Mouse (Mus musculus) heart, adult 18-20 months (tissue): ENCODE data around the gene Abcd3. TPM values are rescaled to one million over a fixed set of nuclear protein-coding genes. Genes with fewer than 3 reads are reported as not detected.

Source experiments
- DNase-seq, 2 experiments: peaks; one replicate each; pipeline ENCODE4 v3.0.0; 2021 to 2022; ENCODE audit warnings: mixed read lengths in 1 of 2
- total RNA-seq, 2 experiments: library from RNA; stranded (reverse); gene quantifications; 2 replicates each; pipeline ENCODE4 v1.2.3; 2021

The Abcd3 gene
- total RNA-seq, 2 experiments from 2014 or later: 78.1 to 93.1 TPM

DNA sequence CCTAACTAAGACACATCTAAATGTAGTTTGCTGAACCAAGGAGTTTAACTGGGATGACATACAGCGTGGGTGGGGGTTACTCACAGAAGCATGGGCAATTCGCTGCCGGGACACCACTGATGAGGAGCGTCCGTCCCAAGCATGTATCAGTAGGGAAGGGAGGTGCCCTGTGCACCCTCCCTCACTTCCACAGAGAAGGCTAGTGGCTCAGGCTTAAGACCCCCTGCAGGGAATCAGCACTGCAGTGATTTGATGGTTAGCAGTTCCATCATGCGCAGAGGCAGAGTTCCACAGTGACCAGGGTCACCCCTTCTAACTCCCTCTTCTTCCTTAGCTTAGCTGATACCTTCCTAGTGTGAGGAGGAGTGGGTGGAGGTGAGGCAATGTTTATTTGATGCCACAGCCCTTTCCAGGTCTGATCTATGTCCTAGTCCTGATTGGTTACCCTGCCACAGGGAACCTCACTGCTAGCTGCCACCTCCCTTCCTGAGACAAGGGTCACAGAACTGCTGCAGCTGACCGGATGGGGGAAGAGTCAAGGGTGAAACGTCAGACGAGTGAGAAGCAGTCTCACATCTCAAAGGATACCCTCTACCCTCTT lies 76.3 kb downstream of the Abcd3 start:
- no peak for DNase-seq

GRCm38 (mm10) chr3:121737901-121738300 lies 77.2 kb downstream of the Abcd3 start:
- DNase-seq: no peak

- no peak for DNase-seq
Observed at GRCm38 (mm10) chr3:121737453-121737852, 77.6 kb downstream of the Abcd3 start.

- peak; percentile 86 to 88 for DNase-seq
Observed at GRCm38 (mm10) chr3:121736025-121736744, 78.9 kb downstream of the Abcd3 start.

GRCm38 (mm10) chr3:121735542-121735941 lies 79.6 kb downstream of the Abcd3 start:
- DNase-seq: no peak

DNA sequence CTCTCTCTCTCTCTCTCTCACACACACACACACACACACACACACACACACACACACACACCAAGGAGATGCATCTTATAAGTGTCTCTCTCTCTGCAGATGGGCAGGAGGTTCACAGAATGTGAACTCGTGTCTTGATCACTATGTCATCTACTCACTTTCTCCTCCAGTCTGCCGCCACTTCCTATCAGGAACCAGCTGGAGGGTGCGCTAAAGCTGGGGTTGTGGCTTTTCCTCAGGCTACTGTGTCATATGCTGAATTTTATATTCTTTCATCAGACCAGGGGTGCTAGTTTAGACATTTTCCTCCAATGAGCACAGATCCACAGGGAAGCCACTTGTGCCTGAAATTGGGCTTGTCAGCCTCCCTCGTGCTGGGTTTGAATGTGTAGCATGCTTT lies 85.4 kb downstream of the Abcd3 start:
- no peak for DNase-seq

GRCm38 (mm10) chr3:121725651-121726050 lies 89.5 kb downstream of the Abcd3 start:
- DNase-seq: no peak

GRCm38 (mm10) chr3:121724553-121724952 lies 90.5 kb downstream of the Abcd3 start:
- DNase-seq: no peak

GRCm38 (mm10) chr3:121723968-121724524 lies 91.1 kb downstream of the Abcd3 start:
- DNase-seq: peak in 1 of 2 experiments; percentile 44

GRCm38 (mm10) chr3:121722971-121723844 lies 91.9 kb downstream of the Abcd3 start, which contains the start of gene F3:
F3 (plus strand) TSS chr3:121723537.
- peak; percentile 80 to 85 for DNase-seq

- no peak for DNase-seq
Observed at GRCm38 (mm10) chr3:121721691-121722070, 93.4 kb downstream of the Abcd3 start.

GRCm38 (mm10) chr3:121720801-121721690 lies 94.1 kb downstream of the Abcd3 start:
- DNase-seq: no peak

GRCm38 (mm10) chr3:121719701-121720100 lies 95.4 kb downstream of the Abcd3 start:
- no peak for DNase-seq

- no peak for DNase-seq
Observed at GRCm38 (mm10) chr3:121718679-121719078, 96.4 kb downstream of the Abcd3 start.

GRCm38 (mm10) chr3:121716480-121716879 lies 98.6 kb downstream of the Abcd3 start:
- no peak for DNase-seq

GRCm38 (mm10) chr3:121715741-121716459 lies 99.2 kb downstream of the Abcd3 start:
- no peak for DNase-seq

DNA sequence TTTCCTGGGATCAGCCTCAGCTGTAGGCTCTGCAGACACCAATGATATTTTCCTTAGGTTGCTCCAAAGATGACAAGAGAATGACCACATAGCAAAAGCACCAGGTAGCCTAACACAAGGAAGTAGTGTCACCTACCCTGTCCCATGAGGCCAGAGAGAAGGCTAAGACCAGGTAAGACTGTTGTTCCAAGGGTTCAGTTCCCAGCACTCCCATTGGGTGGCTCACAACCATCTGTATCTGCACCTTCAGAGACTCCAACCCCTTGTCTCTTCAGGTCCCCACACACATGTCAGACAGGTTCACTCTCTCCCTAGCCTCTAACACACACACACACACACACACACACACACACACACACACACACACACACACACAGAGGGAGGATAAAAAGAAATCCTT lies 99.8 kb downstream of the Abcd3 start:
- no peak for DNase-seq

DNA sequence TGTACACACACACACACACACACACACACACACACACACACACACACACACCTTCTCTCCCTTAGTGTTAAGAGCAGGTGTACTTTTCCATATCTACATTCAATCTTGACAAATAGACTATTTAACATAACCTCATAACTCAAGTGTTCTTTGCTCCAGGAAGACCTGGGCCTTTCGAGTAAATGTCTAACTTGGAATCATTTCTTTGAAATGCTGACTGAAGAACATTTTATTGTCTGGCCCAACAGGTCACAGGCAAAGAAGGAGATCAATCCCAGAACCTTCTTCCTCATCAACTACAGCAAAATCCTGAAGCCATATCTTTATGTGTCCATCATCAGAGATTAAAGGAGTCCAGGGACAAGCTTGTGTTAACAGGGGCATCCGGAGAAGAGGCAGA lies 100.6 kb downstream of the Abcd3 start:
- no peak for DNase-seq

- peak in 1 of 2 experiments; percentile 38 for DNase-seq
Observed at GRCm38 (mm10) chr3:121713816-121714215, 101.3 kb downstream of the Abcd3 start.

DNA sequence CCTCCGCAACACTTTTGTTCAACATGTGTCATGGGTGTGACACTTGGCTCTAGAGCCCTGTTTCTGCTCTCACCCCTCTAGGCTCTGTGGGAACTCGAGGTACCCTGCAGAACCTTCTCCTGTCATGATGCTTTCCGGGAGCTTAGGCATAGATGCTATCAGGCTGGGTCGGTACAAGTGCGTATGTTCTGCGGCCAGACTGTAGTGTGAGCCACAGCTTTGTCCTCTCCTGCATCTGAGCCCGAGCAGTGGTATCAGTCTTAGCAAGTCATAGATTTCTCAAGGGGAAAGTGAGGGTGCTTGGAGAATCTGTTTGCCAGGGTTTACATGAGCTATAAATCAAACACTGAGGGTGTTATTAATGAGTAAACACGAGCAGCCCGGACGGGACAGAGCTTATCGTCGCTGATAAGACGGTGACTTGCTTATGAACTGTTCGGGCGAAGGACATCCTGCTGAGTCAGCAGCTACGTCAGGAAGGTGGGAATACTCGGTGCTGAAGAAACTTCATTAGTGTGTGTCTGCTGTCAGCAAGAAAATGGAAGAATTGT lies 101.9 kb downstream of the Abcd3 start:
- peak in 1 of 2 experiments; percentile 39 for DNase-seq
